Mouse (Mus musculus) E14TG2a.4 (cell line): ENCODE measurements around the gene Crls1.

ENCODE experiments used
- CTCF ChIP-seq: conservative IDR thresholded peaks from 2 replicates; pipeline ENCODE4 v1.5.1; 2014; ENCODE audit warnings: low read length
- NANOG ChIP-seq: IDR thresholded peaks from 2 replicates; pipeline ENCODE4 v1.6.1; 2014; ENCODE audit warnings: borderline replicate concordance, low read length, mixed read lengths
- POU5F1 ChIP-seq: IDR thresholded peaks from 2 replicates; pipeline ENCODE4 v1.6.1; 2014; ENCODE audit warnings: low read length, borderline replicate concordance

DNA sequence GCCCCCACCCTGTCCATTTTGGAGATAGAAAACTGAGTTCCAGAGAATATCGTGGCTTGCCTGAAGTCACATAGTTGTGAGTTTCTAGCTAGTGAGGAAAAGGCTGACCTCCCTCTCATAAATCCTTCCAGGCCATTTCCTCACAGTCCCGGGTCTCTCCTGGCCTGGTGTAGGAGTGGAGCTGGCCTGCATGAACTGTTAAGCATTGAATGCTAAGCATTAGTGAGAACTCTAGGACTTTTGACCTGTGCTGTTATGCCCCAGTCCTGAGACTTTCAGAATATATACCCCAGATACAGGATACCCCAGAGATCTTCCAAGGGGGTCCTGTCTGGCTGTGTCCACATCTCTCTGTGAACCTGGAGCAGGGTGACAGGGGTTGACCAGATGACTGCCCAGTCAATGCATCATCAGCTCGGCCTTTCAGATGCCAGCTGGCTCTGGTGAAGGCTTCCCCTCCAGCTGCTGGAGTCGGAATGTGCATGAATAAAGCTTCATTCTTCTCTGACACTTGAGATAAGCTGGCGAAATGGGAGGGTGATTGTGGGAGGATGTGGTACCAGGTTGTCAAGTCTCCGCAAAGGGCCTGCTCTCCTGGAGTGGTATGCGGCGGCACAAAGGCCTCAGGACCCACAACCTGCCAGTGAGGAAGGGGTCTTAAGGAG is 38.0 kb downstream of the Crls1 start:
- no peak for TF ChIP-seq CTCF
- no peak for TF ChIP-seq NANOG
- no peak for TF ChIP-seq POU5F1
